Mouse (Mus musculus): Measurements from ENCODE around the gene Cldn24.

The Cldn24 gene

GRCm38 (mm10) chr8:47826911-47827310 lies 5.0 kb downstream of the Cldn24 start:
- no peak for DNase-seq (ENCODE audit: low spot score in 2 of 2)

GRCm38 (mm10) chr8:47832616-47833015 lies 10.7 kb downstream of the Cldn24 start:
- no peak for DNase-seq (ENCODE audit: low spot score in 2 of 2)

GRCm38 (mm10) chr8:47833944-47834343 lies 12.0 kb downstream of the Cldn24 start:
- DNase-seq (ENCODE audit: low spot score in 2 of 2), result no peak

- no peak for DNase-seq (ENCODE audit: low spot score in 2 of 2)
These were observed 21.1 kb downstream of the Cldn24 start for GRCm38 (mm10) chr8:47843063-47843462.

GRCm38 (mm10) chr8:47843651-47844050 lies 21.7 kb downstream of the Cldn24 start:
- no peak for DNase-seq (ENCODE audit: low spot score in 2 of 2)

- no peak for DNase-seq (ENCODE audit: low spot score in 2 of 2)
These were observed 24.0 kb downstream of the Cldn24 start for GRCm38 (mm10) chr8:47845956-47846355.

GRCm38 (mm10) chr8:47847161-47847560 lies 25.2 kb downstream of the Cldn24 start:
- DNase-seq (ENCODE audit: low spot score in 2 of 2), result no peak

GRCm38 (mm10) chr8:47847931-47848330 lies 26.0 kb downstream of the Cldn24 start:
- no peak for DNase-seq (ENCODE audit: low spot score in 2 of 2)

- no peak for DNase-seq (ENCODE audit: low spot score in 2 of 2)
These were observed 27.9 kb downstream of the Cldn24 start for GRCm38 (mm10) chr8:47849842-47850241.

- DNase-seq (ENCODE audit: low spot score in 2 of 2), result peak in 1 of 2 experiments; percentile 35
These were observed 30.0 kb downstream of the Cldn24 start for GRCm38 (mm10) chr8:47851824-47852502.

- no peak for DNase-seq (ENCODE audit: low spot score in 2 of 2)
These were observed 30.8 kb downstream of the Cldn24 start for GRCm38 (mm10) chr8:47852737-47853136.

- no peak for DNase-seq (ENCODE audit: low spot score in 2 of 2)
These were observed 31.4 kb downstream of the Cldn24 start for GRCm38 (mm10) chr8:47853356-47853755.

- peak; percentile 39 to 47 for DNase-seq (ENCODE audit: low spot score in 2 of 2)
These were observed 37.3 kb downstream of the Cldn24 start for GRCm38 (mm10) chr8:47859259-47859658.

- DNase-seq (ENCODE audit: low spot score in 2 of 2), result no peak
These were observed 44.6 kb downstream of the Cldn24 start for GRCm38 (mm10) chr8:47866568-47866967.

GRCm38 (mm10) chr8:47867067-47867466 lies 45.1 kb downstream of the Cldn24 start:
- DNase-seq (ENCODE audit: low spot score in 2 of 2), result peak; percentile 92 to 95
